Mouse (Mus musculus): ENCODE results near the gene Gm21677. TPM values are rescaled to one million over a fixed set of nuclear protein-coding genes. Genes with fewer than 3 reads are reported as not detected.

Gene Gm21677
- polyA plus RNA-seq (2017; shearing (Covaris generic)): not detected

DNA sequence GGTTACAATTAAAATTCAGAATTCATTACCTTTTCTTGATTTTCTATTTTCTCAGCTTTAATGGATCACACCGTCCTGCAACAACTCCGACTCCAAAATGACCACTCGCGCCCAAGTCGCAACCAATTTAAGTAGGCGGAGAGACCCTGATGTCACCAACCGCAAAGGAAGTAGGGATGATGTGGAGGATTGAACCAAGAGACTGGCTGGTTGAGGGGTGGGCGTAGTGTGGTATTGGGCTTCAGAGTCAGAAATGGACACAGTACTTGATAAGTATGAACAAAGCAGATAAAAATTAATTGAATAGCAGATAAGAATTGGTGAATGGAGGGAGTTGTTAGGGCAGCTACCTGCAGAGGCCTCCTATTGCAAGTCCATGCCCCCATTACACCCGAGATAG lies at the start of gene Gm21677:
TSS of gene Gm21677 (minus strand) at position 101 of the 400 bp plus-strand sequence.

DNA sequence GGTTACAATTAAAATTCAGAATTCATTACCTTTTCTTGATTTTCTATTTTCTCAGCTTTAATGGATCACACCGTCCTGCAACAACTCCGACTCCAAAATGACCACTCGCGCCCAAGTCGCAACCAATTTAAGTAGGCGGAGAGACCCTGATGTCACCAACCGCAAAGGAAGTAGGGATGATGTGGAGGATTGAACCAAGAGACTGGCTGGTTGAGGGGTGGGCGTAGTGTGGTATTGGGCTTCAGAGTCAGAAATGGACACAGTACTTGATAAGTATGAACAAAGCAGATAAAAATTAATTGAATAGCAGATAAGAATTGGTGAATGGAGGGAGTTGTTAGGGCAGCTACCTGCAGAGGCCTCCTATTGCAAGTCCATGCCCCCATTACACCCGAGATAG lies 39.0 kb upstream of the Gm21677 start, which contains the start of gene Gm21693:
TSS of gene Gm21693 (minus strand) at position 101 of the 400 bp plus-strand sequence.

Other genes starting within 250 kb of the Gm21677 start
- gene Gm21693, start 38.9 kb upstream of the Gm21677 start, polyA plus RNA-seq (2017; shearing (Covaris generic)): not detected
- not detected for gene Gm21704, start 103.7 kb upstream of the Gm21677 start, polyA plus RNA-seq (2017; shearing (Covaris generic))
- not detected for gene Gm21708, start 103.7 kb upstream of the Gm21677 start, polyA plus RNA-seq (2017; shearing (Covaris generic))